Mouse (Mus musculus) erythroblast, embryonic 14.5 days (primary cell): ENCODE results near the gene Psmd12.

Experiments used
- GATA1 ChIP-seq: IDR thresholded peaks from 2 replicates; pipeline ENCODE4 v1.6.1; 2012; ENCODE audit warnings: low read length, inconsistent platforms, mixed read lengths
- TAL1 ChIP-seq: IDR thresholded peaks from 3 replicates; pipeline ENCODE4 v1.6.1; 2012; ENCODE audit warnings: low read length, inconsistent platforms, mixed read lengths

DNA sequence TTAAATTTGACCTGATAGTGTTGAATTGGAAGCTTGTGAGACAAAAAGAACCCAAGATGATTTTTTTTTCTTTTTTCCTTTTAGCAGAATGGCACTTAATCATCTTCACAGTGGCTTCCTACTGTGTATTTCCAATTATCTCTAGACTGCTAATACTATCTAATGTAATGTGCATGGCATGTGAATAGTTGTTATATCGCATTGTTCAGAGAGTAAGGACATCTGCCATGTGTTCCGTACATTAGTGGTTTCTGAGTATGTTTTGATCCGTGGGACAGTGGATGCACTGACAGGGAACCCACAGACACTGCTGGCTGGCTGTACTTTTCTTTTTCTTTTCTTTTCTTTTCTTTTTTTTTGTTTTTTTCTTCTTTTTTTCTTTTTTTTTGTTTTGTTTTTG, 7.0 kb upstream of the Psmd12 start:
- TF ChIP-seq GATA1 (no peak), TAL1 (no peak)
